Mouse (Mus musculus) ovary, postnatal 36 days (tissue): ENCODE data around the gene Adgrg5.

Source experiments
- DNase-seq: peaks from one replicate; pipeline ENCODE4 v3.0.0; 2022; ENCODE audit warnings: low spot score, mixed read lengths

Gene Adgrg5

DNA sequence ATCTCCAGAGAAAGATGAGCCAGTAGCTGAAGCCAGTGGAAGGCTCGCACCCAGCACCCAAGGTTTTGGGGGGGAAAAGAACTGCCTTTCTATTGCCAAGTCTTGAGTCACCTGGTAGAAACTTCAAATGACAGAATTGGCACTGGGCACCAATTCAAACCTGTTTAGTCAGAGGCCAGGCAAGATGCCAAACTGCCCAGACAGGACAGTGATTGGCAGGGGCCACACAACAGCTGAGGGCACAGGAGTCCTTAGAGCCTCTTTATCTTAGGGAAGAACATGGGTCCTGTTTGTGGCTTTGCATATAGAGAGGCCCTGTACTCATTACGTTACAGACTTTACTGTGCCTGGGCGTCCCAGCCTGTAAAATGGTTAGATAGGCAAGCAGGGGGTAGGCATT is 44.1 kb downstream of the Adgrg5 start:
- no peak for DNase-seq

- DNase-seq, result no peak
These were observed 49.8 kb downstream of the Adgrg5 start for GRCm38 (mm10) chr8:94973270-94973669.

GRCm38 (mm10) chr8:94973786-94974185 is 50.3 kb downstream of the Adgrg5 start:
- no peak for DNase-seq

- no peak for DNase-seq
These were observed 51.1 kb downstream of the Adgrg5 start, which contains the start of gene Adgrg1 for GRCm38 (mm10) chr8:94974467-94975165. Gene Adgrg1, plus strand, starts transcription at chr8:94974751.

DNA sequence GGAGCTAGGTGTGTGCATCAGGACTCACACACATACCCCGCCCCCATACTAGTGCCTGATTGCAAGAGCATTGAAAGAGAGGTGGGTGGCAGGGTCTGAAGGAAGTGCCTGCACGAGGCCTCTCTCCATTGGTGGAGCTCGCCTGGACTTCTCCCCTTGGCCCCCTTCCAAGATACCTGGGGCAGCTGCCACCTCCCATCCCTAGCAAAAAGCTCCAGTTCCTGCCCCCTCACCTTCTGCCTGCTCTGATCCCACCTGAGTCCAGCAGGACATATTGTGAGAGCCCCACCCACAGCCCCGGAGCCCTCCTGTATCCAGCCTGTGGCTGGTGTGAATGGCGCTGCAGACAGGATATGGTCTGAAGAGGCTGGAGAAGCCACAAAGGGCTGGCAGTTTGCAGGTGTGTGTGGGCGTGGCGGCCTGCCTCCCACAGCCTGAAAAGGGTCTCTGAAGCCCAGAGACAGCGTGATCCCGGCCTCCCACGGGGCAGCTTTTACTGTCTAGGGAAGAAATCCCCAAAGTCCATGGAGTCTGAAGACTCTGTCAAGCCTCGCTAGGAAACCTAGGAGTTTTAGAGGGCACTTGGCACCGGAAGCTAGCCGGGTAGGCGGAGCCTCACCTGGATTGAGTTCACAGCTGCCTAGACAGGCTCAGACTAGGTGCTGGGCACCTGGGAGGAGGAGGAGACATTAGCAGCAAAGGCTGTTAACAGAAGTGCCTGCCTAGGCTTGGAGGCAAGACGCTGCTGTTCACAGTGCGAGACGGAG is 53.3 kb downstream of the Adgrg5 start:
- no peak for DNase-seq

- DNase-seq, result no peak
These were observed 54.6 kb downstream of the Adgrg5 start for GRCm38 (mm10) chr8:94978131-94978530.

GRCm38 (mm10) chr8:94978593-94979319 is 55.3 kb downstream of the Adgrg5 start:
- no peak for DNase-seq

DNA sequence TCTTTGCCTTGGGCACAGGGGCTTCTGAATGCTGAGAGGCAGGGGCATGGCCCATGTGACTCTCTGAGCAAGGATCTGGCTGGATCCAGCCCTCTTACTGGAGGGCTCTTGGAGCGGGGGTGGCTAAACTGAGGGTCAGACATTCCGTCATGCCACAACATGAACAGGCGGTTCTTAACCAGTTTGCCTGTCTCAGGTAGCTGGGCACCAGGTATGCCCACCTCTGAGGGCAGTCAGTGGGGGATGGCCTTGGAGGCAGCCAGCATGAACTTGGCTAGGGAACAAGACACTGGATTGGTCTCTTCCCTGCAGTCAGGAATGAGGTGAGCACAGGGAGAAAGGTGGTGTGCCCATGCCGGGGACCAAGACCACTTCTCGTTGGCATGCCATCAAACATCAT is 56.7 kb downstream of the Adgrg5 start:
- no peak for DNase-seq

DNA sequence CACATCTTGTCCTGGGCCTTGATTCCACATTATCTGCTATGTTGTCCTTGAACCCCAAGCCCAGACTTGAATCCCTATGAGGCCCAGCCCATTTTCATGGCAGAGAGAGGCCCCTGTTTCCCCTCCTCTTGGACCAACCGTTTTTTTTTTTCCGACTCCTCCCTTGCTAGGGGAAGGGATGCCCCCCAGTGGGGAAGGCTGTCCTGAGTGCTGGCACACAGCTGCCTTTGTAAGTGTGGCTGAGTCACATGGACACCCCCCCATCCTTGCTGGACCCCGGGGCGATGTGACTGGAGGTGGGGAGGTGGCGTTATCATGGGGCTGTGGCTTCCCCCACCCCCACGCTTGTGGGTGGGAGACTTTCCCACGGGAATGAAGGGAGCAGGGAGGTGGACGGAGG is 57.5 kb downstream of the Adgrg5 start:
- no peak for DNase-seq

DNA sequence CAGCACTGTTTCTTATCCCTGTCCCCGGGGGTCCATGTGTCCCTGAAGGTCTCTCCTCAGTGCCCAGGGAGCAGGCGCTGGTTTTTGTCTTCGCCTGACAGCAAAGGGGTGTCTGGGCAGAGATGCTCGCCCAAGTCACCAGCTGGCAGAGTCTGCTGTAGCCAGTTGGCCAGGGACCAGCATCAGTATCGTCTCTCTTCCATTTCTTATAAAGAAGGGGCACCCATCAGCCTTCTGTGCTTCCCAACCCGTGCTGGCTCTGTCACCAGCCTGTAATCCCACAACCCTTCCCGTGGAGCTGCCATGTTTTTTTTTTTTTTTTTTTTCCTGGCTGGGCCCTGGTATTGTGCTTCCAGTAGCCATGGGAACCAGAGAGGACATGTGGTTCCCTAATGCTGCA is 58.4 kb downstream of the Adgrg5 start:
- no peak for DNase-seq

DNA sequence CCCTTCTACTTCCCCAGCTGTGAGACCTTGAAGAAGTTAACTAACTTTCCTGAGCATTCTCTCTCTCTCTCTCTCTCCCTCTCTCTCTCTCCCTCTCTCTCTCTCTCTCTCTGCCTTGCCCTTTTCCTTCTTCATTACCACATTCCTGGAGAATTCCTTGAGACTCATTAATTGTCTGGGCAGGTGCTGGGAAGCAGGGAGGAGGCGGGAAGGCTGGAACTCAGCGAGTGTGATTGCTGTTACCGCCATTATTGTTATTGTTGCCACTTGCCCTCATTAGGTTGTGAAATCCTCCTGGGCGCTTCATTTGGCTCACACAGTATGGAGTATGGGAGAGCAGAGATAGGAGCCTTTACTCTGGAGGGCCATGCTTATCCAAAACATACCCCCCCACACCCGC is 59.7 kb downstream of the Adgrg5 start:
- no peak for DNase-seq

DNA sequence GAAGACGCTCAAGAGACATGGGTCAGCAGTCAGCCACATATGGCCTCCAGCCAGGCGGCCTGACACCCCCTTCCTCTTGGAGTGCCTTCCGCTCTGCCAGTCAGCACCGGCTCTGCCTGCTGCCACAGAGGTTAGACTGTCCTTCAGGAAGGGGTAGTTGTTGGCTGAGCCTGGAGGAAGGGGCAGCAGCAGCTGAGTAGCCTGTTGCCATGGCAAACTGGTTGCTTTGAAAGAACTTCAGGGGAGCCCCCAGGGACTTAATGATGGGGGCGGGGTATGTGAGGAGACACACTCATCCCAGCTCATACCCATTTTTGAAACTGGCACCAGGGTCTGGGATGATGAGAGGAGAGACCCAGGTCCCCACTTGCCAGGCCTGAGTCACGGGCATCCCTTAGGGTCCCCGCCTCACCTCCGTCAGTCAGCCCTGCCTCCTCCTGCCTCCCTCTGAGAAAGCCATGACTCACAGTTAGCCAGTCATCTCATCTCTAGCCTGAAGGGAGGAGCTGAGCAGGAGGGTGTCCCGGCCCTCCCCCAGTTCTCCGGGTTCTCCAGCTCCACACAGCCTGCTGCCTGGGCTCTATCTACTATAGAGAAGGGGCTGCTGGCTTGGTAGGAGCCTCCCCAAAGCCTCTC is 60.5 kb downstream of the Adgrg5 start:
- peak; percentile 55 for DNase-seq

GRCm38 (mm10) chr8:94985023-94985422 is 61.5 kb downstream of the Adgrg5 start:
- no peak for DNase-seq

DNA sequence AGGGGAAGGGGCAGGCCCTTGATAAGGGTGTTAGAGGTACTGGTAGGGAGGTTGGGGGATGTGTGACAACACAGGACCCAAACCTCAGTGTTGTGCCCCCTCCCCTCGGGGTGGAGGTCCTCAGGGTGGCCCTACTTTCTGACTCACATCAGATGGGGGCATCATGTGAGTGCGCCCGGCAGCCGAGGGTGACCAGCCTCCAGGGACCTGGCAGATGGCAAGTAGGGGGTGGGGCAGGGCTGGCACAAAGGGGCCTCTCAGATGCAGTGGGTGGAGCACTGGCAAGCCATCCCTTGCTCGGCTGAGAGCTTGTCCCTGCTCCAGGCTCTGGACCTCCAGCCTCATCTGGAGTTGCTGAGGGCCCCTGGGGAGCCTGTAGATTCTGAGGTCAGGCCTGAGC is 63.2 kb downstream of the Adgrg5 start:
- DNase-seq, result peak; percentile 55

DNA sequence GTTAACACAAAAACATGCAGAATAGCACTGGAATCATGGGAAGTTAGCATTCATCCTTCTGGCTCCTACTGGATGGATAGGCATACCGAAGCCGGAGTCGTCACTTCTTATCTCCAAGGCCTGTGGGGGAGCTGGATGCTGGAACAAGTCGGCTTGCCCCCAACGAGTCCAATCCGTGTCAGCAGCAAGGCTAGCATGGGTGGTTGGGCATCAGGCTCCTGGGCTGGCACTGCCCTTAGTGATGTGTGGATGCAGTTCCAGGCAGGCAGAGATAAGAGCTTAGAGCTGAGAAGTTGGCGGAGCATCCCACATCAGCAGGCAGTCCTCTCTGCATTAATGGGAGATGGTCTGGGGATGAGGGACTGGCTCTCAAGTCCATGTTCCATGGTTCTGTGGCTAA is 64.1 kb downstream of the Adgrg5 start:
- DNase-seq, result peak; percentile 79

- no peak for DNase-seq
These were observed 65.1 kb downstream of the Adgrg5 start for GRCm38 (mm10) chr8:94988619-94989018.

DNA sequence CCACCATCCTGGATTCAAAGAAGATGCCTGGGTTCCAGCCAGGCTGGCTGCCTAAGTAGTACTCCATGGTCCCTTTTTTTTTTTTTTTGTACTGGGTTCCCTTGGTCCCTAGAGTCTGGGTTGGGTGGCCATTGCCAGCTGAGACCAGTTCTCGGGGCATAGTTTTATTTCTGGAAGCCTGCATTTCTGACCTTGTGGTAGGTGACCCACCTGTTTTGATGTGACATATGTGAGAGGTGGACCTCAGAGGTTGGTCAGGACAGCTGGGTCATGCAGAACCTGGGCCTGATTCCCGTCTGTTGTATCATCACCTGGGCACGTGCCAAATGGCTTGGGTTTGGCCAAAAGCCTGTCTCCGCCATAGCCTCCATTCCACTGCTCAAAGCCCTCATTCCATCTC is 66.2 kb downstream of the Adgrg5 start:
- no peak for DNase-seq

GRCm38 (mm10) chr8:94990598-94991453 is 67.3 kb downstream of the Adgrg5 start:
- DNase-seq, result no peak

DNA sequence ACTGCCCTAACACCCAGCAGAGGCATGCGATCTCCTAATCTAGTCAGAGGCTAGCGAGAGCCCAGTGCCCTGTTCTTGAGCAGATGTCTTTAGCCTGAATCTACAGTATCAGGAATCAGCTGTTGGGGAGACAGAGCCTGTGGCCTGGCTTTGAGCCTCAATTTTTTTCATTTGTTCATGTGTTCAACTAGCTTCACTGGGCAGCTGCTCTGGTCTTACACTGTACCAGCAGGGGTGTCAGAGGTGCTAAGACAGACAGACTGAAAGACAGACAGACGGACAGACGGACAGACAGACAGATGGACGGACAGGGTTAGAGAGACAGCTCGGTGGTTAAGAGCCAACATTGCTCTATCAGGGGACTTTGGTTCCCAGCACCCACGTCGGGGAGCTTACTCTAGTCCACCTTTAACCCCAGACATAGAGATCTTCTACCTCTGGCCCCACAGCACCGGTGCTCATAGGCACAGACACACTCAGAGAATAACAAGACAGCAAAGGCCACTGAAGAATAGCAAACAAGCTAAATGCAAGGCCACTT is 68.0 kb downstream of the Adgrg5 start:
- no peak for DNase-seq

- DNase-seq, result no peak
These were observed 68.5 kb downstream of the Adgrg5 start for GRCm38 (mm10) chr8:94992010-94992409.

- DNase-seq, result peak; percentile 58
These were observed 69.0 kb downstream of the Adgrg5 start for GRCm38 (mm10) chr8:94992534-94992933.
